Mouse (Mus musculus) cerebellum, postnatal 10 days (tissue): ENCODE measurements at regions not wholly inside any gene's neighbourhood (a gene's known extent, or its start where the extent isn't known, plus 50 kb on each side); places are given as distances from the start of the nearest gene placed in this dataset.

ENCODE experiments used
- DNase-seq, 2 experiments: peaks; one replicate each; pipeline ENCODE4 v3.0.0; 2021; ENCODE audit warnings: mixed read lengths in 2 of 2

DNA sequence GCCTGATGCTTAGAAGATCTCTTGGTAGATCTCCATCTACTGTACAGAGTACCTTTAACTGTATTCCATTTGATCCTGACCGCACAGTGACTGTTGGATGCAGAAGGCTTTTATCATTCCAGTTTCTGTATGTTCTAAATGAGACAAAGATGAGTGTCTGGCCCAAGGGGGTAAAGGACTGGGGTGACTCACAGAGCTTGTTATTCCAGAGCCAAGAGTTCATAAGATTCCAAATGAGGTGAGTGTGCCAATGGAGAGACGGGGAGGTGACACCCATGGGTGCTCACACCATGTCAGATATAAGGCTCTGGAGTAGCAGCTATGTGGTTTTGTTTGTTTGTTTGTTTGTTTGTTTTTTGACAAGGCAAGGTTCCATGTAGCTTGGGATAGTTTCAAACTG is 54.8 kb upstream of the Lclat1 start:
- DNase-seq: no peak

- DNase-seq: no peak
Observed at GRCm38 (mm10) chr17:73053479-73054215, 54.1 kb upstream of the Lclat1 start.

DNA sequence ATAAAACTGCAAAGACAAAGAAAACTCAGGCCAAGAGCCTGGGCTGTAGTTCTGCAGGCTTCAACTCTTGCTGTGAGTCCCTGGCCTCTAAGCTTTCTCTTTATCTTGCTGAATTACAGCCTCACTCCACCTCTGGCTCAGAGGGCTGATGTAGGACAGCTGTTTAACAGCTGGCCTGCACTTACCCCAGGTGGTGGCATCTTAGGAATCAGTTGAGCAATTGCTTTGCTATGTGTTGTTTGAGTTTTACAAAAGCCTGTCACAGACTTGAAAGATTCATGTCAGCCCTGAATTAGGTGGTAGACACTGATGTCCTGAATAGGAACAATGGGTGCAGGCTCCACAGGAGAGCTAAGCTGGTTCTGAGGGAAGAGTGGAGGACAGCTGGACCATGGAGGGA is 53.6 kb upstream of the Lclat1 start:
- no peak for DNase-seq

- no peak for DNase-seq
Observed at GRCm38 (mm10) chr17:73055197-73055596, 52.6 kb upstream of the Lclat1 start.

- DNase-seq: no peak
Observed at GRCm38 (mm10) chr17:73055611-73056010, 52.2 kb upstream of the Lclat1 start.

- no peak for DNase-seq
Observed at GRCm38 (mm10) chr17:73056616-73057015, 51.2 kb upstream of the Lclat1 start.
